In genomic region chr7:142557696-142558095, GRCm38 (mm10) we compare ENCODE assay signal across 26 mouse cellular contexts. TPM values are rescaled to one million over a fixed set of nuclear protein-coding genes. Genes with fewer than 3 reads are reported as not detected.
DNase-seq lines count a peak whose midpoint lies in the region; ATAC-seq lines count a peak whose summit lies in the region.
"Had no signal": no experiment of that assay in that cellular context is flagged by ENCODE, and none has a peak within 500 bp of the region (broad histone marks: within the 10 kb centered on the region; RNA-seq: fewer than 3 reads in every experiment).

No protein-coding gene starts in this region.

- peak overlapping the region; percentile 38; the same call in 1 of the 2 replicates for H3K27ac ChIP-seq in heart, embryonic 11.5 days (ENCODE audit: low read depth, low read length)
- H3K27ac ChIP-seq in heart, embryonic 12.5 days (ENCODE audit: poor library complexity, severe bottlenecking), result no peak overlapping the region
- peak overlapping the region; percentile 73 for H3K27ac ChIP-seq in midbrain, embryonic 10.5 days (replicated peaks)
- no peak overlapping the region for H3K27ac ChIP-seq in midbrain, embryonic 13.5 days
- H3K27ac ChIP-seq in liver, embryonic 15.5 days (replicated peaks), result 0 out of 2 replicates have a peak overlapping the region, but pooled peaks have one; percentile 45
- H3K27ac ChIP-seq: forebrain, embryonic 15.5 days; heart, adult 2 months; heart, embryonic 15.5 days; hindbrain, embryonic 14.5 days; kidney, postnatal 0 days; macrophage; midbrain, embryonic 15.5 days had no signal

- H3K36me3 ChIP-seq in heart, embryonic 11.5 days (ENCODE audit: control insufficient read depth, insufficient read depth, low read length), result no peaks in the 10 kb centered on the region
- H3K36me3 ChIP-seq in heart, embryonic 12.5 days, result no peaks in the 10 kb centered on the region
- no peaks in the 10 kb centered on the region for H3K36me3 ChIP-seq in midbrain, embryonic 10.5 days
- no peaks in the 10 kb centered on the region for H3K36me3 ChIP-seq in midbrain, embryonic 13.5 days
- H3K36me3 ChIP-seq in liver, embryonic 15.5 days (replicated peaks), result no peaks in the 10 kb centered on the region
- H3K36me3 ChIP-seq: forebrain, embryonic 15.5 days; heart, embryonic 15.5 days; limb, embryonic 15.5 days; midbrain, embryonic 15.5 days had no signal

- H3K4me3 ChIP-seq in heart, embryonic 11.5 days (ENCODE audit: low read depth, low read length), result no peak overlapping the region
- no peak overlapping the region for H3K4me3 ChIP-seq in heart, embryonic 12.5 days
- no peak overlapping the region for H3K4me3 ChIP-seq in midbrain, embryonic 10.5 days
- H3K4me3 ChIP-seq in midbrain, embryonic 13.5 days (replicated peaks), result no peak overlapping the region
- H3K4me3 ChIP-seq in liver, embryonic 15.5 days (replicated peaks), result no peak overlapping the region
- H3K4me3 ChIP-seq: forebrain, embryonic 15.5 days; heart, adult 2 months; heart, embryonic 15.5 days; limb, embryonic 15.5 days; midbrain, embryonic 15.5 days had no signal

- no peaks in the 10 kb centered on the region for H3K27me3 ChIP-seq in heart, embryonic 11.5 days (ENCODE audit: control insufficient read depth, insufficient read depth, low read length)
- no peaks in the 10 kb centered on the region for H3K27me3 ChIP-seq in heart, embryonic 12.5 days (replicated peaks)
- peaks cover 28% of the 10 kb centered on the region for H3K27me3 ChIP-seq in midbrain, embryonic 10.5 days (ENCODE audit: low read depth, poor library complexity, severe bottlenecking)
- 0 out of 2 replicates have a peak, but pooled peaks cover 3% of the 10 kb centered on the region for H3K27me3 ChIP-seq in midbrain, embryonic 13.5 days
- H3K27me3 ChIP-seq in liver, embryonic 15.5 days, result no peaks in the 10 kb centered on the region
- H3K27me3 ChIP-seq: forebrain, embryonic 15.5 days; heart, embryonic 15.5 days; limb, embryonic 15.5 days; midbrain, embryonic 15.5 days had no signal

- no peaks in the 10 kb centered on the region for H3K9me3 ChIP-seq in heart, embryonic 11.5 days (replicated peaks; ENCODE audit: control insufficient read depth, low read length)
- no peaks in the 10 kb centered on the region for H3K9me3 ChIP-seq in heart, embryonic 12.5 days (replicated peaks)
- H3K9me3 ChIP-seq in midbrain, embryonic 10.5 days (replicated peaks), result no peaks in the 10 kb centered on the region
- no peaks in the 10 kb centered on the region for H3K9me3 ChIP-seq in midbrain, embryonic 13.5 days
- no peaks in the 10 kb centered on the region for H3K9me3 ChIP-seq in liver, embryonic 15.5 days (replicated peaks)
- H3K9me3 ChIP-seq: forebrain, embryonic 15.5 days; heart, embryonic 15.5 days; limb, embryonic 15.5 days; midbrain, embryonic 15.5 days had no signal

- no peak overlapping the region for H3K9ac ChIP-seq in heart, embryonic 11.5 days (ENCODE audit: low read depth, low read length)
- no peak overlapping the region for H3K9ac ChIP-seq in heart, embryonic 12.5 days
- no peak overlapping the region for H3K9ac ChIP-seq in midbrain, embryonic 13.5 days (replicated peaks)
- H3K9ac ChIP-seq in liver, embryonic 15.5 days, result no peak overlapping the region
- H3K9ac ChIP-seq: forebrain, embryonic 15.5 days; heart, embryonic 15.5 days; hindbrain, embryonic 14.5 days; limb, embryonic 15.5 days; midbrain, embryonic 15.5 days had no signal

- DNase-seq in midbrain, embryonic 10.5 days (ENCODE audit: low spot score), result peak; percentile 51
- no peak for DNase-seq in urinary bladder, postnatal 25 days (ENCODE audit: low spot score)
- DNase-seq in cerebellum, adult 11-12 months, result no peak
- DNase-seq: adrenal gland, postnatal 14 days; cerebellum, adult 11 months; cerebellum, adult 9-11 months; heart, adult 2 months; heart, postnatal 36 days; kidney, adult 2 months; kidney, postnatal 4 days; lung, adult 18-20 months; spleen, adult 18-20 months; thymus, postnatal 14 days had no signal

- 30% methylated on average over 6 of the region's 6 CpGs for WGBS in heart, embryonic 11.5 days (ENCODE audit: insufficient replicate concordance)
- 28% methylated on average over 6 of the region's 6 CpGs for WGBS in heart, embryonic 12.5 days
- WGBS in midbrain, embryonic 10.5 days, result 18% methylated on average over 6 of the region's 6 CpGs
- 27% methylated on average over 6 of the region's 6 CpGs for WGBS in midbrain, embryonic 13.5 days
- 31% methylated on average over 6 of the region's 6 CpGs for WGBS in liver, embryonic 15.5 days (ENCODE audit: insufficient replicate concordance)

- no peak for ATAC-seq in heart, embryonic 11.5 days (replicated peaks; ENCODE audit: insufficient number of reproducible peaks, low FRiP score, low TSS enrichment)
- no peak for ATAC-seq in heart, embryonic 12.5 days (ENCODE audit: insufficient number of reproducible peaks, low FRiP score)
- ATAC-seq in midbrain, embryonic 13.5 days, result no peak
- no peak for ATAC-seq in liver, embryonic 15.5 days (ENCODE audit: insufficient read depth)
- ATAC-seq: CD4-positive, CD25-positive, alpha-beta regulatory T cell, adult 4 months; forebrain, embryonic 15.5 days; lung, postnatal 0 days; midbrain, embryonic 15.5 days had no signal

- peaks cover 60% of the 10 kb centered on the region for H3K4me1 ChIP-seq in heart, embryonic 11.5 days (ENCODE audit: control insufficient read depth, insufficient read depth, low read length)
- H3K4me1 ChIP-seq in heart, embryonic 12.5 days (replicated peaks), result peaks cover 79% of the 10 kb centered on the region
- H3K4me1 ChIP-seq in midbrain, embryonic 10.5 days, result peaks cover 84% of the 10 kb centered on the region
- H3K4me1 ChIP-seq in midbrain, embryonic 13.5 days (replicated peaks), result peaks cover 31% of the 10 kb centered on the region
- peaks cover 37% of the 10 kb centered on the region for H3K4me1 ChIP-seq in liver, embryonic 15.5 days (replicated peaks)

- no peak overlapping the region for H3K4me2 ChIP-seq in heart, embryonic 11.5 days
- no peak overlapping the region for H3K4me2 ChIP-seq in heart, embryonic 12.5 days
- H3K4me2 ChIP-seq in midbrain, embryonic 13.5 days (replicated peaks), result no peak overlapping the region
- no peak overlapping the region for H3K4me2 ChIP-seq in liver, embryonic 15.5 days
- H3K4me2 ChIP-seq: forebrain, embryonic 15.5 days; heart, embryonic 15.5 days; hindbrain, embryonic 14.5 days; limb, embryonic 15.5 days; midbrain, embryonic 15.5 days had no signal

RNA-seq across cellular contexts. Expression of gene Mrpl23, which starts 25.2 kb away (rescaled TPM):
- 15.4 and 19.3 TPM in 2 replicates for polyA plus RNA-seq in heart, embryonic 11.5 days (2014; fragmentation: Nextera tagmentation; extraction: Ambion mirVana)
- polyA plus RNA-seq in heart, embryonic 12.5 days (2016; fragmentation: Nextera tagmentation; extraction: Ambion mirVana), result 12.0 and 15.2 TPM in 2 replicates
- 15.8 and 20.3 TPM in 2 replicates for polyA plus RNA-seq in midbrain, embryonic 10.5 days (2016; fragmentation: Nextera tagmentation; extraction: Ambion mirVana)
- 12.8 and 13.7 TPM in 2 replicates for polyA plus RNA-seq in midbrain, embryonic 13.5 days (2015; fragmentation: Nextera tagmentation; extraction: Ambion mirVana)
- 9.8 and 11.9 TPM in 2 replicates for polyA plus RNA-seq in liver, embryonic 15.5 days (2015; fragmentation: Nextera tagmentation; extraction: Ambion mirVana)

RNA-seq across cellular contexts. Expression of gene Tnnt3, which starts 59.1 kb away (rescaled TPM):
- polyA plus RNA-seq in heart, embryonic 11.5 days (2014; fragmentation: Nextera tagmentation; extraction: Ambion mirVana), result 16.0 and 16.3 TPM in 2 replicates
- 6.4 and 9.3 TPM in 2 replicates for polyA plus RNA-seq in heart, embryonic 12.5 days (2016; fragmentation: Nextera tagmentation; extraction: Ambion mirVana)
- 1.9 TPM in 2 replicates for polyA plus RNA-seq in midbrain, embryonic 10.5 days (2016; fragmentation: Nextera tagmentation; extraction: Ambion mirVana)
- polyA plus RNA-seq in midbrain, embryonic 13.5 days (2015; fragmentation: Nextera tagmentation; extraction: Ambion mirVana), result 0.68 and 1.0 TPM in 2 replicates
- polyA plus RNA-seq in liver, embryonic 15.5 days (2015; fragmentation: Nextera tagmentation; extraction: Ambion mirVana), result 14.3 and 24.5 TPM in 2 replicates
- polyA plus RNA-seq: macrophage had no signal

Comparison
In these comparisons a context has a peak if more than half of its experiments do, and no peak if none do; other contexts are left out.
1. H3K27ac ChIP-seq: peak in heart, embryonic 11.5 days (single experiment), midbrain, embryonic 10.5 days (single experiment) and liver, embryonic 15.5 days (single experiment); none in heart, embryonic 12.5 days (single experiment) and midbrain, embryonic 13.5 days (single experiment).